Mouse (Mus musculus) frontal cortex, postnatal 14 days (tissue): ENCODE results near the gene Svs1.
"Not testable (repeated sequence)": the region's sequence is repeated elsewhere in the genome, so short reads cannot be mapped to it uniquely, and the experiment has no call there.

Experiments used
- DNase-seq, 2 experiments: peaks; one replicate each; pipeline ENCODE4 v3.0.0; 2022; ENCODE audit warnings: low spot score in 2 of 2

Gene Svs1

DNA sequence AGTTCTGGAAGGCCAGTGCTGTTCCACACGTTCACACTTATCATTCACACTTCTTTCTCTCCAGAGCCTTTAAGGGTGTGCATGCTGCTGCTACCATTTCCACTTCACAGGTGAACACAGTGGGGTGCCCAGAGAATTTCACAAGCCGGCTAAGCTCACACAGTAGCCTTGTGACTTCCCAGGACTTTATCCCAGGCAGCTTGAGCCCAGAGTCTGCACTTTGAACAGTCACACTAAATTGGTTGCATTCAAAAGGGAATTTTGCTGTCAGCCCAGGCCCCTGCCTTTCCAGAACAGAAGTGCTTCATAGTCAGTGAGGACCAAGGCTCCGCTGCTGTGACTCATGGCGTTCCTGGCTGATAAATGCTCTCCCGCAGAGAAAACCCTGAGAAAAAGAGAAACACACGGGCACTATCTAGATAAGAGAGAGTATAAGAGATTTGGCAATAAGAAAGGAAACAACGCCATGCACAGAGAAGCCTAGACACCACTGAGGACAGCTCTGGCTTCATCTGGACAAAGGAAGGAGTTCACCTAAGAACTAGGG lies at the start of gene Svs1:
TSS of gene Svs1 (plus strand) at position 418 of the 547 bp plus-strand sequence.
- no peak for DNase-seq

DNA sequence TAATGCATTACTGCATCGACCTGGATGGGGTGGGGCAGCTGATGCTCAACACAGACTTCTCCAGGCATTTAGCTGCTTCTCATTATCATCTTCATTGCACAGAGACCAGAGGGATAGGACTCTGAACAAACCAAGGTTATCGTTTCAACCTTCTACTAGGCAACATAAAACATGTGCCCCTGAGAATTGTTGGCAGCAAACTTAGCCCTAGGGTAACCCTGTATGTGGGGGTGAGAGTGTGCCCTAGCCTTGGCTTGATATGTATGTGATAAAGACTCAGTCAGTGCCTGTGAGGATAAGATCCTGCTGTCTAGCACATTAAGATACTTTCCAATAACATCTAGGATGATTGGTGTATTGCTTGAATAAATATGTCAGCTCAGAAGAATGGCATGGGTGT lies 37.1 kb upstream of the Svs1 start:
- DNase-seq = no peak

DNA sequence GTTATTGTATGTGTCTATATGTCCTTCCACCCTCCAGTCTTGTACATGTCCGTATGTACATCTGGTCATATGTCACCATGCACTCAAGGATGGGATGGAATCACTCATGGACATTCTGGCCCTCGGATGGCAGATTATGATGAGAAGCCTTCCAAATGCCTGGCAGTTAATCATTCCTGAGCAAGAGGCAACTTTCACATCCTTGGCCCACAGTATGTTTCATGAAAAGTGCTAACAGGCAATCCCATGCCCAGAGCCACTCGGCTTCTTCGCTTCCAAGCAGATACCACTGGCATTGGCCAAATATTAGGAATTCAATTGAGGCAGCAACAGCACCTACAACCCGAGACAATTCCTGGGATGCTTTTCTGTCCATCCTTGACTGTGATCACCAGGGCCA lies 36.0 kb upstream of the Svs1 start:
- no peak for DNase-seq

DNA sequence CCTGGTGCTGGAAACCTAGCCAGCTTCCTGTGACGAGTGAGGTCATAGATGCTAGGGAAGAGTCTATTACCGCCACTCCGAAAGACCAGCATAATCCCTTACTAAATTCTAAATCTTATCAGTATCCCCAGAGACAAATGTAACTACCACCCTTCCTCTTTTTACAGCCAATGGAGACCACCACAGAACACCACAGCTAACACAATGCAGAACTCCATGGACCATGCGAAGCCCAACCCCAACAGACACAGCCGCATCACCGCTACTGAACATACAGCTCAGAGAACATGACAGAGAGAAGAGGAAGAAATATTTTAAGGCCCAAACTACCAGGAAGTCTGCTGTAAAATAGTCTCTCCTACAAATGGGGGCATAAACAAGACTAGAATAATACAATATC lies 35.0 kb upstream of the Svs1 start:
- no peak for DNase-seq

DNA sequence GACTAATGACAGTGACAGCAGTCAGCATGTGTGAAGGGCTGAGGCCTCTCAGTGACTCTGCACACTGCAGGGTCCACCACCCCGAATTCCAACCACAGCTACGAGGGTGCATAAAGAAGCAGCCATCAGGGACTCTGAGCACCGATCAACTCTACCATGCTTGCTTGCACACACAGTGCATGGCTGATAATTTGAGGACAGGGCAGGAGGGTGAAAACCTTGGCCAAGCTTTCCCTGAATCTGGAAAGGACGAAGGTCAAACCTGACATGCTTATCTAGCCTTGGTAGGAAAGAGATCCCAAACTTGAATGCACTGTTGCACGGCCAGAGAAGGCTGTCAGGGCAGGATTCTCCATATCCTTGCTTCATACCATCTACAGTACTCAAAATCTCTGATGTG lies 33.4 kb upstream of the Svs1 start:
- no peak for DNase-seq

DNA sequence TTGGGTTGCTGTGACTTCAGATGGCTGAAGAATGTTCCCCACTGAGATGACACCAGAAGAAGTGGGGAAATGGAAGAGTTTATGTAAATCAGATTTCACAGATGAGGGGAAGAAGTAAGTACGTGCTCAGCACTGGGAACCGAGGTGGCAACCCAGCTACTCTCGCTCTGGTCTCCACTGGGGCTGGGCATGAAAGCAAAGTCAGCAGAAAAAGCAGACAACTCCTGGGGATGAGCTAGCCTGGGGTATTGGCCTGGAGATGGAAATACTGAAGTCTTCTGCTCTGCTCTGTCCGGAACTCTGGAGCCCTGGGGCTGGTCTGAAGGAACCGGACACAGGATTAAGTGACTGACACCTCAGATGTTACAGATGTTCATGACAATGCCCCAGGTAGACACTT lies 32.5 kb upstream of the Svs1 start:
- no peak for DNase-seq

DNA sequence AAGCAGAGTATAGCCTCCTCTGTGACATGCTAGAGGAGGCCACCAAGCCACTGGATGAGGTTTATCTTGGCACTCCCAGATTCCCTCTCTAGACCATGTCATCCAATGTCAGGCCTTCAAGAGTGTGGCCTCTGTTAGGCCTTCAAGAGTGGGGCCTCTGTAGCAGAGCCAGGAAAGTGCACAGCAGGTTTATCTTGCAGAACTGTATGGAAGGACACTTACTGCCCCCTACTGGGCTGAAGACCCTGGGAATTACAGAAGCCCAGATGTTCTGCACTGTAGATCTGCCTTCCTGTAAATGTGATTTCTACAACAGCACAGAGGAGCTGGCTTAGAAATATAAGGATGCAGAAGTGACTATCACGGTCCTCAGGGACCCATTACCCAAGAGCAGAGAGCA lies 31.7 kb upstream of the Svs1 start:
- DNase-seq = peak; percentile 12 to 53

DNA sequence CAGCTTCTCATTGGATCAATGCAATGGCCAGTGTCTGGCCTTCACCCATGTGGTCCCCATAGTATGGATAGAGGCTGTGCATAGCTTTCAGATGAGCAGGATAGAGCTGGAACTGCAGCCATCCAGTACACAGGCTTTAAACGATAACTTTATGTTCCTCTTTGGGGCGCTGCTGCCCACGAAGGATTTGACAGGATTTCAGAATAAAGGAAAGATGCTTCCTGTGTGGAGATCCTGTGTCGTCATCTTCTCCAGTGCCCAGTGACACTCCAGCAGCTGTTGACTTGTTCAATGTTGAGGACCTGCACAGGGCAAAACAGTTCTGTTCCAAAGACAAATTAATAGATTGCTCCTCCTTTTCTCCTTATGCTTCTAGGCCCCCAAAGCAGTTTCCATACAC lies 29.9 kb upstream of the Svs1 start:
- DNase-seq = no peak

DNA sequence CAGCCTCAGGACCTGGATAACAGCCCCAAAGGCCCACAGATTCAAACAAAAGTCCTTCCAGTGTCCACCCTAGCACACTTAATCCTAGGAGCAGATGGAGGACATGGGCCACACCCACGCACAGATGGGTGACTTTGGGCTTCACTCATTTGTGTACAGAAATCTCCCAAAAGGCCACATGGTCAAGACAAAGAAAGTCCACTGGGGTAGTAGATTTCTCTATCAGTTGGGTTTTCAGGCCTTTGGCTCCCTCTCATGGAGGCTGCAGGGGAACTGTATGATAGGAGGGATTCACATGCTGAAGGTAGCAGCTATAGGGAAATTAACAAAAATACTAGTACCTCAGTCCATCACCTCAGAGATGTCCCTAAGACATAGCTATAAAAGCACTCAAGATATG lies 28.6 kb upstream of the Svs1 start:
- peak in 1 of 2 experiments; percentile 10 for DNase-seq

DNA sequence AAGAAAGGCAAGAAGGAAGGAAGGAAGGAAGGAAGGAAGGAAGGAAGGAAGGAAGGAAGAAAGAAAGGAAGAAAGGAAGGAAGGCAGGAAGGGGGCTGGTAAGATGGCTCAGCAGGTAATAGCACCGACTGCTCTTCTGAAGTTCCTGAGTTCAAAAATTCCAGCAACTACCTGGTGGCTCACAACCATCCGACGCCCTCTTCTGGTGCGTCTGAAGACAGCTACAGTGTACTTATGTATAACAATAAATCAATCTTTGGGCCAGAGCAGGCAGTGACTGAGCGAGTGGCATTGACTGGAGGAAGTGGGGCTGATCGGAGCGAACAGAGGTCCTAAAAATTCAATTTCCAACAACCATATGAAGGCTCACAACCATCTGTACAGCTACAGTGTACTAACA lies 27.5 kb upstream of the Svs1 start:
- not testable (repeated sequence) for DNase-seq

DNA sequence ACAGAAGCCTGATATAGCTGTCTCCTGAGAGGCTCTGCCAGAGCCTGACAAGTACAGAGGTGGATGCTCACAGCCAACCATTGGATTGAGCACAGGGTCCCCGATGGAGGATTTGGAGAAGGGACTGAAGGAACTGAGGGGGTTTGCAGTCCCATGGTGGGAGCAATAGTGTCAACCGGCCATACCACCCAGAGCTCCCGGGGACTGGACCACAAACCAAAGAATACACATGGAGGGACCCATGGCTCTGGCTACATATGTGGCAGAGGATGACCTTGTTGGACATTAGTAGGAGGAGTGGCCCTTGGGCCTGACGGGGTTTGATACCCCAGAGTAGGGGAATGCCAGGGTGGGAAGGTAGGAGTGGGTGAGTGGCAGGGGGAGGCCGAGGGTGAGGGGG lies 20.0 kb upstream of the Svs1 start:
- DNase-seq = not testable (repeated sequence)

DNA sequence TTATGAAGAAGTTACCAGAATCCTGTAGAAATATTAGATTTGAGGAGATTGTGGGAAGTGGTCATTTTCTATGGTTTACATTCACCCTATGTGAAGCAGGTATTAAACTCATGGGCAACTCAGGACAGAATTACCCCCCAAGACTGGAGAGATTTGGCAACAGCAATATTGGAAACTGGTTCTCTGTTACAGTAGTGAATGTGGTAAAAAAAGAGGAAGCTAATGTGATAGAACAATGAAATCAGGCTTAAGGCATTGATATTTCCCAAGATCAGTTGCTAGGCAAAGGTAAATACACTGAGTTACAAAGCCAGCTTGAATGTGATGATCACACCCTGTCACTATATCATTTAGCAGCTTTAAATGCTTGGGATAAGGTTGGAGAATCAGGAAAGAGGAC lies 18.8 kb upstream of the Svs1 start:
- DNase-seq = no peak

DNA sequence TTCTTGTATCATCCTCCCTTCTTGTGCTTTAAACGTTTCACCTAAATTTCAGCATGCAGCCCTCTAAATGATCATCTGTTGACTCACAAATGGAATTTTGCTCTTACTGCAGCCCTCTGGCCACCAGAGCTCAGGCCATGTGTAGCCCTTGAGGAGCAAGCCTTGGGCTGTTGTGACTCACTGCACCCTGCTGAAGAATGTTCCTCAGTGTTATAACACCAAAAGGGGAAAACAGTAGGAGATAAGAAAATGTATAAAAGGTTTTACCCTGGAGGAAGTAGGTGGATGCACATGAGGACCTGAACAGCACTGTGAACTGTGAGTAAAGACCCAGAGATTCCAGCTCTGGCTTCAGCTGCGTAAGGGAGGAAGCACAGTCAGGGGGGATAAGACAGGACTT lies 12.0 kb upstream of the Svs1 start, which contains the start of gene Doxl2:
TSS of gene Doxl2 (plus strand) at position 301 of the 400 bp plus-strand sequence.
- DNase-seq = no peak

DNA sequence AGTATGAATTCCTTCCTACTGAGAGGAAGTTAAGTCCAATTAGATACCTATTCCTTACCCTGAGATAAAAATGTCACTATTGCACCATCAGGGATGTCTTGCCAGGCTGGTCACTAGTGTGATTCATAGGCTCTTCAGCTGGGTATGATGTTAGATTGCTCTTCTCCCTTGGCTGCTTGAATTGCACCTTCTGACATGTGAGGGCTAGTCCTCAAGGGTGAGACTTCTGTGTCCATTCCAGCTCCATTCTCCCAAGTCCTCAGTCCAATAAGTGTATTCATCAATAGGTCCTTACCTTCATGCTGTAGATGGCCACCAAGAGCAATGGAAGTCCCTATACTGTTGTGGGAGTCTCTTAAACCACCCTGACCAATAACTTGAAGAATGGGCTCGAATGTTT lies 7.0 kb upstream of the Svs1 start:
- DNase-seq = no peak

DNA sequence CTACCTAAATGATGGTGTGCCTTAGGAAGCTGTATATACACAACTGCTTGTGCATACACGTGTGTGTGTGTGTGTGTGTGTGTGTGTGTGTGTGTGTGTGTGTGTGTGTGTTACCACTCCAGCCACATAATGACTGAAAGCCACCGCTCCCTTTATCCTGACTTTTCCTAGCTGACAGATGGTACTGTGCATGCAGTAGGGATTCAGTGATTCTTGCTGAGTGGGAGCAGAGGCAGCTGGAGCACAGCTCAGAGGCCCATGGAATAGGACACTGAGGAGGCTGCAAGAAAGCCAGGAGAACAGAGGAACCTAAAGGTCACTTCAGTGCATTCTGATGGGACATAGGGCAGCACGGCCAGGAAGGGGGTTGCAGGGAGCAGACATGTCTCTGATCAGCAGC lies 4.4 kb upstream of the Svs1 start:
- DNase-seq = no peak

DNA sequence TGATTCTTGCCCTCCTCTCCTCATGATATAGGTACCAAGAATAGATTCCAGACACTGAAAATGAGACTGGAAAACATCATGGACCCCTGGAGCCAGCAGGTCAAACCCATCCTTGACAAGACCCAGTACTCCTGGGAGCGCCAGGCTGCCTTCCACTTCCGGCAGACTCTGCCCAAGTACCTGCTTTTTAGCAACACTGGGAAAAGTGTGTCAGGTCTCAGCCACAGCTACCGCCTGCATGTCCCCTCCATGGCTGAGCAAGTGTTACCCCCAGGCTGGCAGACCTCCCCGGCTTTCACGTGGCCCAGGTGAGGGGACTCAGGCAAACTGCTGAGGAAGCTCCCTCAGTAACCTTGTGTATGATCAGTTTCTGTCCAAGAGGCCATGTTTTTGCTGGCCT lies 3.3 kb downstream of the Svs1 start:
- DNase-seq = no peak

DNA sequence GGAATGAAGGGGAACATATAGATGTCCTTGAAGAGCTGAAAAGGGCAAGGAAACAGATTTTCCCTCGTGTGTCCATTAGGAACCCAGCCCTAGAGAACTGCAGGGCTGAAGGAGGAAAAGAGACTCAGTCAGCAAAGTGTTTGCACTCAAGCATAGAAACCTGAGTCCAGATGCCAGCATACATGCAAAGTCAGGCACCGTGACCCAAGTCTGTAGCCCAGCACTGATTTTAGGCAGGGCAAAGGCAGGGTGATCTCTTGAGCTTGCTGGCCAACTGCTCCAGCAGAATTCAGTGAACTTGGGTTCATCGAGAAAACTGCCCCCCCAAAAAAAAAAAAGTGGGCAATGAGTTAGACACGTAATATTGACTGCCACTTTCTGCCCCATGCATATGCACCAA lies 5.3 kb downstream of the Svs1 start:
- no peak for DNase-seq

DNA sequence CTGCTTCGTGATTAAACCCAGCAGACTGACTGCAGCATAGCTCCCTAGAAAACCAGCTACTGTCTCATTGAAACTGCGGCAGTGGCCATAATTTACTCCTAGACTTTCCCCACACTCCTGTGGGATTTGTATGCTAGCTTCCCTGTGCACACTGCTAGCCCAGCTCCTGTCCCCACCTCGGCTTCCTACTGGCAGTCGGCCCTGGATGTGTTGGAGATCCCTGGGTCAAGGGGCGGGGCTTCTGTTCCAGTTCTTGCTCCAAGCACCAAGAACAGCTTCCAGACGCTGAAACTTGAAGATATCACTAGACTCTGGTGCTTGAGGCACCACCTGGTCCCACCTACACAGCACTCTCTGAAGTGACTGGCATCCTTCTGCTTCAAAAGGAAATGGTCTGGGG lies 11.5 kb downstream of the Svs1 start:
- DNase-seq = no peak

DNA sequence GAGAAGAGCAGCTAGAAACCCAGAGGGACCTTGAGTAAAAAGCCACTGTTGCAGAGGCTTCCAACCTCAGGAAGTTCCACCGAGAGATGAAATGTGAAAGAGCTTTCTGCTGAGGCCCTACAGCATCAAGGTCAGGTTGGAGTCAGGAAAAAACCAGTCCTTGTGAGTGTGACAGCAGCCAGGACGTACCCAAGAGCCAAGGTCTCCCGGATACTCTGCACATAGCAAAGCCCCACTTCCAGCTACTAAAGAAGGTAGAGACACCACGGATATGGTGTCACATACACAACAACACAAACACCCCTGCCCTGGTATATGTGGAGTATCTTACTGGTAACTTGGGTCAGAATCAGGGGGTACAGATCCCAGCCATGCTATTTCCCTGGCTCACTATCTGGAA lies 12.1 kb downstream of the Svs1 start:
- no peak for DNase-seq

DNA sequence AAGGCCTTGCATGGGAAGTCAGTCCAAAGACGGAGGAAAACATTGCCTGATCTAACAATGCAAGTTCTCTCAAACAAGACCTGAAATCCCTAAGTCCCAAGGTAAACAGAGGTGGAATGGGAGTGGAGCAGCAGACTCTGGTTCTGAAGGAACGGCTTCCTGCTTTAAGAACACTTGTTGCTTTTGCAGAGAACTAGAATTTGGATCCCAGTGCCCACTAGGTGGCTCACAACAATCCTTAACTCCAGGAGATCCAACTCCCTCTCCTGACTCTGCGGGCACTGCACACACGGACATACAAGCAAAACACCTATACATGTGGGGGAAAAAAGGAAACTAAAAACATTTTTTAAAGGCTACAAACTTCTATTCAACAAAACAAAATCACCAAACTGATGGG lies 16.7 kb downstream of the Svs1 start:
- no peak for DNase-seq

DNA sequence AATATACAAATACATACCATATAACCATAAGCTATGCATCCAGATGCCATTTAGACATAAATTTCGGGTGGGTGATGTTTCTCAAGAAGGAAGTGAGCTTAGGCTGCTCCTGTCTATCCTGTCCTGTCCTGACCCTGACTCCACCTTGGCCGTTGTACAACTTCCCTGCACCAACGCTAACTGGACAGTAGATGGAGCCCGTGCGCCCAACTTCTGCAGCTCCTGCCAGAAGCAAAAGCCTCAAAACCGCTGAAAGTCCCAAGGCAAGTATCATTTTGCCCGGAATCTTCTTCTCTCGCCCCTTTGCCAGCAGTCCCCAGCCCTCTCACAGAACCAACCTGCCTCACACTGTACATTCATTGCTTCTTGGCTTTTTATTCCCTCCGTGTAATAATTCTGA lies 21.3 kb downstream of the Svs1 start:
- DNase-seq = peak; percentile 13 to 52

DNA sequence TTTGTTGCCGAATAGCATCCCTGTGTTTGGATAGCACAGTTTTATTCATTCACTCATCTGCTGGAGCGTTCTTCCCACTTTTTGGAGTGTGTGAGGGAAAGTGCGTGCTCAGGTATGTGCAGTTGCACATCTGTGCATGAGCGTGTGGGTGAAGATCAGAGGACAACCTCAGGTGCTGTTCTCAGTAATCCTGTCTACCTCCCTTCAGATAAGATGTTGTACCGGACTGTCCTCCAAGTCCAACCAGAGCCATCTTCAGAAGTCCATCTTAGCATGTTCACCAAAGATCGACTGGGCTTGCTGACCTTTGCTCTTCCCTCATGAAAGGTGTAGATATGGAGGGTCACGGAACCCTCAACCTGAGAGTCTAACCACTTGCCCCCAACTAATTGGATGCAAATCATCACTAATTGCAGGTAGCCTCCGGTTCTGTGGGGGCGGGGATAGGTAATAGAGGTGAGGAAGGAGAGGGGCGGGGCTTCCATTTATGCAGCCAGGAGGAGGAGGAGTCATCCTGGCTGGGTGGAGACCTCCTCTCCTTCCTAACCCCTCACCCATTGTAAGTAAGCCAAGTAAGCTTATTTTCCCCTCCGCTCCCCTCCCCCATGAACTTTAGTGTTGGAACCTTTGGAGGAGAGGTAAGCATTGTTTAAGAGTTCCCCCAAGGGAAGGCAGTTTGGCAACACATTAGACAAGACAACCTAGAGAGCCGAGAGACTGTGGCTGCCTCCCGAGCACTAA lies 21.9 kb downstream of the Svs1 start:
- DNase-seq = no peak

DNA sequence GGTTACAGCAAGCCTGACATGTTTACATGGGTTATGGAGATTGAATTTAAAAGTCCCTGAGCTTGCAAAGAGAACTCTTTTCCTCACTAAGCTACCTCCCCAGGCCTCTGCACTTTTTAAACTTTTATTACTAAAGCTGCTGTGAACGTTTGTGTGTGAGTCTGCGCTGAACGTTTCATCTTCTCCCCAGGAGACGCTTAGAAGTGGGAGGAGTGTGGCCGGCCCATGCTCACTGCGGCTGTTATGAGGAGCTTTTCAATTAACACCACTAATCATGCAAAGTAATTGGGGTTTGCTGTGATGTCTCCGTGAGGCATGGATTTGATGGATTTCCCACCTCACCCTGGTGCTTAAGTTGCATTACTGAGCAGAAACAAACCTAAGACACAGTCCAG lies 22.5 kb downstream of the Svs1 start:
- no peak for DNase-seq

DNA sequence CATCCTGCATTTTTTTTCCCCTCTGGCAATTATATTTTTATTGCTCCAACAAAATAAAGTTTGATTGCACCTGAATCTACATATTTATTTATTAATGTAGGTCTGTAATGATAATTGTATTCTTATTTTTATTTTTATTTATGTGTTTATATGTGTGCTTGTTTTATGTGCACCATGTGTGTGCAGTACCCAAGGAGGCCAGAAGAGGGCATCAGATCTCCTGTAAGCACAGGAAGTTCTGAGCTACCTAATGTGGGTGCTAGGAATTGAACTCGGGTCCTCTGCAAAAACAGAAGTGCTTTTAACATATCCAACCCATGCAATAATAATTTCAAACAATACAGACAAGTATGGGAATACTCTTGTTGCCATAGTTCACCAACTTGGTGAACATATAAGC lies 23.0 kb downstream of the Svs1 start:
- DNase-seq = no peak
